ENCODE assay signal across 7 mouse cellular contexts in genomic region chr2:122348531-122349131, GRCm38 (mm10). TPM values are rescaled to one million over a fixed set of nuclear protein-coding genes. Genes with fewer than 3 reads are reported as not detected.
DNase-seq lines count a peak whose midpoint lies in the region; ATAC-seq lines count a peak whose summit lies in the region.

No protein-coding gene starts in this region.

- DNase-seq in adrenal gland, postnatal 10 days, result peak; percentile 93
- peak; percentile 89 for DNase-seq in embryo, embryonic 9.5 days (ENCODE audit: extremely low spot score)
- peak; percentile 84 for DNase-seq in kidney, adult 11 months
- peak; percentile 93 for DNase-seq in limb, embryonic 10.5 days (ENCODE audit: low spot score)
- DNase-seq in skeletal muscle tissue, adult 2 months (ENCODE audit: low read depth, low spot score), result peak; percentile 74

- peak overlapping the region; percentile 99 for H3K27ac ChIP-seq in limb, embryonic 10.5 days
- peak overlapping the region; percentile 99 for H3K27ac ChIP-seq in midbrain, embryonic 12.5 days (replicated peaks)

- no peaks in the 10 kb centered on the region for H3K9me3 ChIP-seq in limb, embryonic 10.5 days (replicated peaks)
- no peaks in the 10 kb centered on the region for H3K9me3 ChIP-seq in midbrain, embryonic 12.5 days

- H3K4me1 ChIP-seq in limb, embryonic 10.5 days, result peaks cover 26% of the 10 kb centered on the region
- peaks cover 43% of the 10 kb centered on the region for H3K4me1 ChIP-seq in midbrain, embryonic 12.5 days

- peak overlapping the region; percentile 60 for H3K4me2 ChIP-seq in midbrain, embryonic 12.5 days (replicated peaks)

- H3K4me3 ChIP-seq in limb, embryonic 10.5 days, result peak overlapping the region; percentile 66
- H3K4me3 ChIP-seq in midbrain, embryonic 12.5 days, result peak overlapping the region; percentile 53

- WGBS in limb, embryonic 10.5 days, result under 1% methylated on average over 63 of the region's 63 CpGs
- 0% methylated on average over 50 of the region's 63 CpGs for WGBS in midbrain, embryonic 12.5 days

- H3K36me3 ChIP-seq in limb, embryonic 10.5 days, result peaks cover 27% of the 10 kb centered on the region
- H3K36me3 ChIP-seq in midbrain, embryonic 12.5 days, result peaks cover 10% of the 10 kb centered on the region

- peak; percentile 90 for ATAC-seq in granulocyte monocyte progenitor cell, adult 5-6 weeks (replicated peaks; ENCODE audit: poor library complexity, severe bottlenecking)
- ATAC-seq in midbrain, embryonic 12.5 days (ENCODE audit: low FRiP score, low read depth), result peak; percentile 89

- H3K27me3 ChIP-seq in limb, embryonic 10.5 days (ENCODE audit: low read depth, poor library complexity, severe bottlenecking), result no peaks in the 10 kb centered on the region
- H3K27me3 ChIP-seq in midbrain, embryonic 12.5 days, result no peaks in the 10 kb centered on the region

- peak overlapping the region; percentile 85 for H3K9ac ChIP-seq in midbrain, embryonic 12.5 days (replicated peaks)

RNA-seq across cellular contexts. Expression of gene Shf, which starts 20.3 kb away (rescaled TPM):
- total RNA-seq in adrenal gland, postnatal 10 days (2021), result 10 to 100 TPM; 16.7 to 23.7 TPM
- total RNA-seq in granulocyte monocyte progenitor cell, adult 5-6 weeks (2014; fragmentation: Nextera tagmentation), result 2.0 and 6.4 TPM in 2 replicates
- total RNA-seq in granulocyte monocyte progenitor cell, adult 5-6 weeks (2017), result 1.9 and 3.8 TPM in 2 replicates
- 5.4 TPM in 2 replicates for polyA plus RNA-seq in limb, embryonic 10.5 days (2016; fragmentation: Nextera tagmentation; extraction: Ambion mirVana)
- polyA plus RNA-seq in midbrain, embryonic 12.5 days (2016; fragmentation: Nextera tagmentation; extraction: Ambion mirVana), result 9.2 TPM in 2 replicates

RNA-seq across cellular contexts. Expression of gene Duox1, which starts 33.2 kb away (rescaled TPM):
- not detected for total RNA-seq in adrenal gland, postnatal 10 days (2021)
- not detected in 2 replicates for total RNA-seq in granulocyte monocyte progenitor cell, adult 5-6 weeks (2014; fragmentation: Nextera tagmentation)
- not detected in 2 replicates for total RNA-seq in granulocyte monocyte progenitor cell, adult 5-6 weeks (2017)
- polyA plus RNA-seq in limb, embryonic 10.5 days (2016; fragmentation: Nextera tagmentation; extraction: Ambion mirVana), result 0.14 and 0.18 TPM in 2 replicates
- 0.12 and 0.18 TPM in 2 replicates for polyA plus RNA-seq in midbrain, embryonic 12.5 days (2016; fragmentation: Nextera tagmentation; extraction: Ambion mirVana)

RNA-seq across cellular contexts. Expression of gene Duoxa1, which starts 35.1 kb away (rescaled TPM):
- under 1 TPM in 1 of 2 experiments, not detected in 1; 0.33 TPM for total RNA-seq in adrenal gland, postnatal 10 days (2021)
- not detected in 2 replicates for total RNA-seq in granulocyte monocyte progenitor cell, adult 5-6 weeks (2014; fragmentation: Nextera tagmentation)
- 0.10 TPM in 1 of 2 replicates, not detected in the other for total RNA-seq in granulocyte monocyte progenitor cell, adult 5-6 weeks (2017)
- 0.45 TPM in 1 of 2 replicates, not detected in the other for polyA plus RNA-seq in limb, embryonic 10.5 days (2016; fragmentation: Nextera tagmentation; extraction: Ambion mirVana)
- 0.43 and 0.64 TPM in 2 replicates for polyA plus RNA-seq in midbrain, embryonic 12.5 days (2016; fragmentation: Nextera tagmentation; extraction: Ambion mirVana)

RNA-seq across cellular contexts. Expression of gene Duoxa2, which starts 49.9 kb away (rescaled TPM):
- total RNA-seq in adrenal gland, postnatal 10 days (2021), result not detected
- total RNA-seq in granulocyte monocyte progenitor cell, adult 5-6 weeks (2014; fragmentation: Nextera tagmentation), result not detected in 2 replicates
- total RNA-seq in granulocyte monocyte progenitor cell, adult 5-6 weeks (2017), result not detected in 2 replicates
- 0.13 TPM in 1 of 2 replicates, not detected in the other for polyA plus RNA-seq in limb, embryonic 10.5 days (2016; fragmentation: Nextera tagmentation; extraction: Ambion mirVana)
- not detected in 2 replicates for polyA plus RNA-seq in midbrain, embryonic 12.5 days (2016; fragmentation: Nextera tagmentation; extraction: Ambion mirVana)

RNA-seq across cellular contexts. Expression of gene Duox2, which starts 50.4 kb away (rescaled TPM):
- under 1 TPM; 0.15 to 0.33 TPM for total RNA-seq in adrenal gland, postnatal 10 days (2021)
- not detected in 2 replicates for total RNA-seq in granulocyte monocyte progenitor cell, adult 5-6 weeks (2014; fragmentation: Nextera tagmentation)
- not detected in 2 replicates for total RNA-seq in granulocyte monocyte progenitor cell, adult 5-6 weeks (2017)
- polyA plus RNA-seq in limb, embryonic 10.5 days (2016; fragmentation: Nextera tagmentation; extraction: Ambion mirVana), result 0.03 TPM in 1 of 2 replicates, not detected in the other
- polyA plus RNA-seq in midbrain, embryonic 12.5 days (2016; fragmentation: Nextera tagmentation; extraction: Ambion mirVana), result not detected in 2 replicates

Comparison
In these comparisons a context has a peak if more than half of its experiments do, and no peak if none do; other contexts are left out.
1. Peak in every context shown above with its lines: DNase-seq, ATAC-seq, H3K4me3 ChIP-seq and H3K27ac ChIP-seq.